Mouse (Mus musculus) kidney, postnatal 0 days (tissue): ENCODE data around the gene Camk1d. TPM values are rescaled to one million over a fixed set of nuclear protein-coding genes. Genes with fewer than 3 reads are reported as not detected.

Source experiments
- ATAC-seq: fragments of 200-750 bp; cut with Nextera tagmentation; replicated peaks from 2 replicates; pipeline ENCODE4 v1.8.0; 2017; ENCODE audit warnings: low read depth, moderate number of reproducible peaks, moderate TSS enrichment, moderate library complexity; ENCODE audit not compliant: low FRiP score
- DNase-seq: peaks from one replicate; pipeline ENCODE4 v3.0.0-alpha.2; 2016; ENCODE audit warnings: low spot score
- H3K27ac ChIP-seq: fragments of 300-500 bp; sonication (generic); 2 replicates; pipeline ENCODE4 v1.5.1; 2014; ENCODE audit warnings: mild to moderate bottlenecking
- H3K27me3 ChIP-seq: fragments of 300-500 bp; sonication (generic); 2 replicates; pipeline ENCODE4 v1.6.1; 2014; ENCODE audit warnings: low read length, mixed read lengths; ENCODE audit not compliant: insufficient read depth
- H3K36me3 ChIP-seq: fragments of 300-500 bp; sonication (generic); 2 replicates; pipeline ENCODE4 v1.6.1; 2014; ENCODE audit warnings: low read length, mixed read lengths; ENCODE audit not compliant: insufficient read depth
- H3K4me1 ChIP-seq: fragments of 300-500 bp; sonication (generic); replicated peaks from 2 replicates; pipeline ENCODE4 v1.6.1; 2014; ENCODE audit warnings: antibody characterized with exemption, low read length, mixed read lengths; ENCODE audit not compliant: insufficient read depth
- H3K4me2 ChIP-seq: fragments of 300-500 bp; sonication (generic); 2 replicates; pipeline ENCODE4 v1.6.1; 2014; ENCODE audit warnings: mild to moderate bottlenecking, low read length, moderate library complexity, mixed read lengths
- H3K4me3 ChIP-seq: fragments of 300-500 bp; sonication (generic); replicated peaks from 2 replicates; pipeline ENCODE4 v1.5.1; 2014; ENCODE audit warnings: low read depth, low read length
- H3K9ac ChIP-seq: fragments of 300-500 bp; sonication (generic); 2 replicates; pipeline ENCODE4 v1.6.1; 2014; ENCODE audit warnings: low read depth, low read length
- H3K9me3 ChIP-seq: fragments of 300-500 bp; sonication (generic); replicated peaks from 2 replicates; pipeline ENCODE4 v1.6.1; 2016; ENCODE audit warnings: low read length, inconsistent platforms, mixed read lengths
- CTCF ChIP-seq: IDR thresholded peaks from 2 replicates; pipeline ENCODE4 v1.5.1; 2016; ENCODE audit warnings: antibody characterized with exemption, low read depth, mild to moderate bottlenecking, moderate library complexity
- WGBS: fragments of 180-500 bp; shearing (Covaris S2); extraction: QIAGEN DNeasy Blood & Tissue Kit; methylation state at CpG from one replicate; pipeline ENCODE4 v1.1.7; 2014; 5-methylcytosine and 5-hydroxymethylcytosine counted together
- polyA plus RNA-seq: library from polyadenylated mRNA; unstranded; fragments of >200 nt; fragmentation: Nextera tagmentation; extraction: Ambion mirVana; gene quantifications from 2 replicates; pipeline ENCODE4 v1.2.1, GENCODE M21; 2015

Gene Camk1d
- polyA plus RNA-seq, 1 experiment from 2014 or later = 1.5 TPM

DNA sequence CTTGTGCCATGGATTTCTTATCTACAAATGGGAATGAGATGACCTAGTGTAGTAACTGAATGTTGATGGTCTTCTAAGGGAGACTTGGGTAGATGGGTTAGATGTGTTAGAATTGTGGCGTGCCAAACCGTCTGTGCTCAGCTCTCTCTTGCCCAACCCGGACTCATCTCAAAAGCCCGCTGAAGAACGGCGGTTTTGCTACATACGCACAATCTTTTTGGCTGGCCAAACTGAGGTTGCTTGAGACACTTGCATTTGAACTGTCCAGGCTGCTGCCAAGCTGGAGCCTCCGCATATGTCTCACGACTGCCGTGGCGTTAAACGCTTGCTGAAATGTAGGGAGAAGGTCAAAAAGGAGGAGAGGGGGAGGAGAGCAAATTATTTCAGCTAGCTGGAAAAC is 413.0 kb downstream of the Camk1d start:
- ATAC-seq (no peak), DNase-seq (no peak)
- H3K9me3 ChIP-seq = no peaks in the 10 kb centered on the region
- 84% methylated on average over 12 of the region's 12 CpGs for WGBS
- TF ChIP-seq CTCF = no peak
- H3K27ac ChIP-seq = no peak overlapping the region
- no peak overlapping the region for H3K4me3 ChIP-seq
- no peak overlapping the region for H3K4me2 ChIP-seq
- H3K27me3 ChIP-seq = no peaks in the 10 kb centered on the region
- no peaks in the 10 kb centered on the region for H3K4me1 ChIP-seq
- H3K9ac ChIP-seq = no peak overlapping the region
- no peaks in the 10 kb centered on the region for H3K36me3 ChIP-seq

DNA sequence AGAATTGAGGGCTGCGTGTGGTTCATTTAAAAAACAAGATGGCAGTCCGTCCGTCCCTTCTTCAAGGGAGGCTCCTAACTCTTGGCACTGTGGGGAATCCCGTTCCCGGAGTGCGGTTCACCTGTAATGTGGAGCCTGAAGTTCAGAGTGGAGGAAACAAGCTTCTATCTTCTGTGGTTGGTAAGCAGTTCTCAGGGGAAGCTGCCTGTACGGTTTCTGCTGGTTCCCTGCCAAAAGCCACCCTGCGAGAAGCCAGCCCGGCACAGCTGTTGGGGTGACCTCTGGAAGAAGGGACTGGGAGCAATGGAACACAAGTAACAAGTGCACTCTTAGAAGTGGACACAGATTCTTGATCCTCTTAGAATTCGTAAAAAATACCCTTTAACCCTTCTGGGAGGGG is 416.2 kb downstream of the Camk1d start:
- no peak overlapping the region for H3K9ac ChIP-seq
- 0 out of 2 replicates have a peak, but pooled peaks cover 4% of the 10 kb centered on the region for H3K4me1 ChIP-seq
- no peak overlapping the region for H3K4me2 ChIP-seq
- no peaks in the 10 kb centered on the region for H3K9me3 ChIP-seq
- 75% methylated on average over 10 of the region's 10 CpGs for WGBS
- DNase-seq (no peak), ATAC-seq (no peak)
- no peak for TF ChIP-seq CTCF
- H3K27me3 ChIP-seq = no peaks in the 10 kb centered on the region
- no peaks in the 10 kb centered on the region for H3K36me3 ChIP-seq
- no peak overlapping the region for H3K27ac ChIP-seq
- no peak overlapping the region for H3K4me3 ChIP-seq

DNA sequence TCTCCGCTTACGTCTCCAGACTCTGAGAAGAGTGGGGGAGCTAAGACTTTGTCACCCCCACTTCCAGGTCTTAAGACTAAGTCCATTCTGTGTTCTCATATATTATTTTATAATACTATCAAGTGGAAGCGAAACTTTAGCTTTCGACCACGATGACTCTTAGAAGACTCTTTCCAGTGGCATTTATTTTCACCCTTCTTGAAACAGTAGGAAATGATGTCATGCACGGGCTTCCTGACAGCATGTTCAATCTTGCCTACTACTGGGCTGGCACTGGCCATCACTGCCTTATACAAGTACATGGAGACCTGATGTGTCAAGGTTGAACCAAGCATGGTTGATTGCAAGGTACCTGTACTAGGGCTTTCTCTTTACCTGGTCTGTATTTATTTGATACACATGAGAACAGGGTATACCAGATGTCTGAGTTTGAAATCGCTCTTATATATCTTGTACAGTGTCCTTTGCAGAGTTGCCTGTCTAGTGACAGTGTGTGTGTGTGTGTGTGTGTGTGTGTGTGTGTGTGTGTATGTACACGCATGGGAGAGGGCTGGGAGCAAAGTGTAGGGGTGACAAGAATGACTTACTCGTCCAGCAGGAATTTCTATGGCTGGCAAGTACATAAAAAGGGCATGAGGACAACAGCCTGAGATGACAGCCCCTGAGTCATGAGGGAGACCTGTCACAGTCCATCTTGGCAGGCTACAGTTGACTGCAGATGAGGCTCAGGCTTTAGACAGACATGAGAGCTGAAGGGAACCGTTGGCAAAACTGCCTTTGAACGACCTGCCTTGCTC is 417.4 kb downstream of the Camk1d start:
- Histone ChIP-seq H3K4me2 (no peak overlapping the region), H3K4me1 (0 out of 2 replicates have a peak, but pooled peaks cover 4% of the 10 kb centered on the region), H3K9ac (no peak overlapping the region), H3K27ac (no peak overlapping the region), H3K4me3 (no peak overlapping the region), H3K36me3 (no peaks in the 10 kb centered on the region), H3K27me3 (no peaks in the 10 kb centered on the region), H3K9me3 (no peaks in the 10 kb centered on the region)
- 88% methylated on average over 11 of the region's 11 CpGs for WGBS
- no peak for ATAC-seq
- TF ChIP-seq CTCF = no peak
- DNase-seq = no peak

DNA sequence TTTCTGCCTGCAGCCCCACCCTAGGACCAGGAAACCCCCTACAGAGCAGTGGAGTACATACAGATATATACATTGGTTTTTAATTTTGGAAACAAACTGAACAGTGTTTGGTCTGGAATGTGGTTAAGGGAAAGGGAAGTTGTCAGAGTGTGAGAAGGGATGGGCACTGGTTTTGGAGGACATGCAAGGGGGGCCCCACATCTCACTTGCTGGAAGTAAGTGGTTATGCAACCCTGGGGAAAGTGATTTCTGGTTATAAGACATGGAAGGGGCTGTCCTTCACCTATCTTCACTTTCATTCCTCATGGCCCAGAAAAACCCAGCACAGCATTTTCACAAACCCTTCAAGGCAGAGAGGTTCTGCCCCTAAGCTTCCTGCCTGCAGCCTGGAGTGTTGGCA is 419.2 kb downstream of the Camk1d start:
- no peak for ATAC-seq
- H3K4me1 ChIP-seq = 0 out of 2 replicates have a peak, but pooled peaks cover 4% of the 10 kb centered on the region
- no peaks in the 10 kb centered on the region for H3K9me3 ChIP-seq
- no peaks in the 10 kb centered on the region for H3K27me3 ChIP-seq
- DNase-seq = no peak
- no peak overlapping the region for H3K27ac ChIP-seq
- H3K4me3 ChIP-seq = no peak overlapping the region
- H3K4me2 ChIP-seq = no peak overlapping the region
- no peaks in the 10 kb centered on the region for H3K36me3 ChIP-seq
- TF ChIP-seq CTCF = no peak
- H3K9ac ChIP-seq = no peak overlapping the region

DNA sequence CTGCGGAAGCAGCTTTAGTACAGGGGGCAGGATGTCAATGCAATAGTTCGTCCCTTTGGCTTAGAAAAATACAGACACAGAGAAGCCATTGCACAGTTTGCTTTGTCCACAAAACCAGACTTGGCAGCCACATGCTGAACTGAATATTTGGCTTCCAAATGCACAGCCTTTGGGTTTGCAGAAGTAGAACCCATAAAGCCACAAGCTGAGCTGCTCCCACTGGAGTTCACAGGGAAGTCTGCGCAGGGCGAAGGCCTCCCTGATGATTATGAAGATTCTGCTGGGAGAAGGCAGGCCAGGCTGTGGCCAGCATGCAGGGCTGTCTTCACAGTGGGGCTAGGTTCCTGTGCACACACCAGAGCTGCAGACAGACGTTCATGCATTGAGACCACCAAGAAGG is 419.9 kb downstream of the Camk1d start:
- no peak overlapping the region for H3K9ac ChIP-seq
- 64% methylated on average over 5 of the region's 5 CpGs for WGBS
- ATAC-seq = no peak
- no peak overlapping the region for H3K27ac ChIP-seq
- no peak overlapping the region for H3K4me2 ChIP-seq
- TF ChIP-seq CTCF = no peak
- H3K27me3 ChIP-seq = no peaks in the 10 kb centered on the region
- no peaks in the 10 kb centered on the region for H3K36me3 ChIP-seq
- peak; percentile 45 for DNase-seq
- H3K9me3 ChIP-seq = no peaks in the 10 kb centered on the region
- 0 out of 2 replicates have a peak, but pooled peaks cover 4% of the 10 kb centered on the region for H3K4me1 ChIP-seq
- H3K4me3 ChIP-seq = no peak overlapping the region

DNA sequence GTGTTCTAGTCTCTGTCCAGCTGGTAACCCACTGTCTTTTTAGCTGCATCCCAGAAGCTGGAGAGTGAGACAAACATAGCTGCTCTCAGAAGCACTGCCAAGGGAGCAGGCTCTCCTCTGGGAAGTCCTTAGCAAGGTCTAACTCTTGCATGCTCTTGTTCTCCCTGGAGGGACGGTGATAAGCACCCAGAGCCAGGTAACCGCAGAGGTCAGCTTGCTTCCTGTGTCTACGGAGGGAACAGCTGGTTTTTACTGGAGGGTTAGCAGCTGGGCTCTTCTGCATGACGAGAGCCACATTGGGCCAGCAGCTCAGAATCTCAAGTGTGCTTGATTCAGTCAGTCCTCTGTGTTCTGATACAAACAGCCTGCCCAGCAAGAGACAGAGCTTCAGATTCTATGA is 425.7 kb downstream of the Camk1d start:
- DNase-seq (peak; percentile 18), ATAC-seq (no peak)
- H3K4me1 ChIP-seq = peaks cover 13% of the 10 kb centered on the region
- no peaks in the 10 kb centered on the region; the same call in 1 of the 2 replicates for H3K9me3 ChIP-seq
- no peak for TF ChIP-seq CTCF
- no peak overlapping the region for H3K27ac ChIP-seq
- no peak overlapping the region for H3K4me2 ChIP-seq
- no peak overlapping the region for H3K4me3 ChIP-seq
- no peaks in the 10 kb centered on the region for H3K36me3 ChIP-seq
- no peak overlapping the region for H3K9ac ChIP-seq
- no peaks in the 10 kb centered on the region for H3K27me3 ChIP-seq
- WGBS = 46% methylated on average over 4 of the region's 4 CpGs
